Mouse (Mus musculus) embryonic facial prominence, embryonic 13.5 days (tissue): ENCODE data around the gene Tsr1. TPM values are rescaled to one million over a fixed set of nuclear protein-coding genes. Genes with fewer than 3 reads are reported as not detected.

Source experiments
- ATAC-seq: fragments of 200-750 bp; cut with Nextera tagmentation; 2 replicates; pipeline ENCODE4 v1.8.0; 2017; ENCODE audit warnings: low read depth; ENCODE audit not compliant: insufficient number of reproducible peaks, insufficient read depth, low FRiP score, low TSS enrichment
- H3K27ac ChIP-seq: fragments of 300-500 bp; sonication (generic); 2 replicates; pipeline ENCODE4 v1.5.1; 2015; ENCODE audit warnings: moderate library complexity, mild to moderate bottlenecking, inconsistent platforms
- H3K27me3 ChIP-seq: fragments of 300-500 bp; sonication (generic); 2 replicates; pipeline ENCODE4 v1.6.1; 2015; ENCODE audit warnings: mild to moderate bottlenecking, inconsistent platforms
- H3K36me3 ChIP-seq: fragments of 300-500 bp; sonication (generic); 2 replicates; pipeline ENCODE4 v1.6.1; 2015; ENCODE audit warnings: mild to moderate bottlenecking, inconsistent platforms
- H3K4me1 ChIP-seq: fragments of 300-500 bp; sonication (generic); 2 replicates; pipeline ENCODE4 v1.6.1; 2015; ENCODE audit warnings: inconsistent platforms
- H3K4me2 ChIP-seq: fragments of 300-500 bp; sonication (generic); 2 replicates; pipeline ENCODE4 v1.6.1; 2015; ENCODE audit warnings: moderate library complexity, mild to moderate bottlenecking, inconsistent platforms
- H3K4me3 ChIP-seq: fragments of 300-500 bp; sonication (generic); 2 replicates; pipeline ENCODE4 v1.5.1; 2015; ENCODE audit warnings: mild to moderate bottlenecking, inconsistent platforms
- H3K9ac ChIP-seq: fragments of 300-500 bp; sonication (generic); 2 replicates; pipeline ENCODE4 v1.6.1; 2015; ENCODE audit warnings: mild to moderate bottlenecking, inconsistent platforms
- H3K9me3 ChIP-seq: fragments of 300-500 bp; sonication (generic); 2 replicates; pipeline ENCODE4 v1.6.1; 2016; ENCODE audit warnings: inconsistent platforms
- WGBS: fragments of 180-500 bp; shearing (Covaris S2); methylation state at CpG from one replicate; pipeline ENCODE4 v1.1.7; 2015; ENCODE audit warnings: mixed read lengths; 5-methylcytosine and 5-hydroxymethylcytosine counted together
- polyA plus RNA-seq: library from polyadenylated mRNA; unstranded; fragments of >200 nt; fragmentation: Nextera tagmentation; extraction: Ambion mirVana; gene quantifications from 2 replicates; pipeline ENCODE4 v1.2.1, GENCODE M21; 2015

Tsr1 gene
- polyA plus RNA-seq, 1 experiment from 2014 or later: 42.4 TPM

DNA sequence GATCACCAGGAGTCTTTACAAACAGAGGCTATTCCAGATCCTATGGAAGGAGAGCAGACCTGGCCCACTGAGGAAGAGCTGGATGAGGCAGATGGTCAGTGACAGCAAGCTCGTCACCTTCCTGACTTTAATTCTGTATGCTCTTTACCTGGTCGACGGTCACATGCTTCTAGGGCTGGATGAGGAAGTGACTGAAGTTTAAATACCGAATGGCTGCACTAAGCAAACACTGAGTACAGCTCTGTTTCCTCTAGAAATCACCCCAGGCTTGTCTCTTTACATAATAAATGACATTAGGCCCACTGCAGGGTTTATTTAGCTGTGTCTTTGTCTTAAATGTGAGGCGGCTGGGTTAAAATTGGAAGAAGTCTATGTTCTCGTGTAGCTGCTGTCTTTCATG lies 3.7 kb downstream of the Tsr1 start:
- H3K27me3 ChIP-seq: no peaks in the 10 kb centered on the region
- no peak overlapping the region for H3K27ac ChIP-seq
- no peaks in the 10 kb centered on the region for H3K9me3 ChIP-seq
- WGBS: 92% methylated on average over 6 of the region's 6 CpGs
- ATAC-seq: no peak
- peaks cover 72% of the 10 kb centered on the region for H3K36me3 ChIP-seq
- peaks cover 16% of the 10 kb centered on the region for H3K4me1 ChIP-seq
- H3K4me3 ChIP-seq: no peak overlapping the region
- H3K4me2 ChIP-seq: no peak overlapping the region
- no peak overlapping the region for H3K9ac ChIP-seq

DNA sequence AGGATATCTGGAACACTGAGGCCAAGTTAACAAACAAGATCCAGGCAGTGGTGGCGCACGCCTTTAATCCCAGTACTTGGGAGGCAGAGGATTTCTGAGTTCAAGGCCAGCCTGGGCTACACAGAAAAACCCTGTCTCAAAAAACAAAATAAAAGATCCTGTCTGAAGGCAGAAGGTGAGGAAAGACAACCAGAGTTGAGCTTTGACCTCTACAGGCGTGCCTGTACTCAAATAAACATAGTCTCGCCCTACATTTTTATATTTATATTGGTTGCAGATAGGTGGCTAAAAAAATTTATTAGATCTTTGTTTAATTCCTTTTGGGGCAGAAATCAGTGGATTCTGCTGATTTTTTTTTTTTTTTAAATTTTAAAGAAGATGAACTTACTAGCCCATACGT lies 4.5 kb downstream of the Tsr1 start:
- 93% methylated on average over 5 of the region's 5 CpGs for WGBS
- no peak overlapping the region for H3K9ac ChIP-seq
- no peak overlapping the region for H3K4me2 ChIP-seq
- no peaks in the 10 kb centered on the region for H3K9me3 ChIP-seq
- no peak overlapping the region for H3K4me3 ChIP-seq
- peaks cover 16% of the 10 kb centered on the region for H3K4me1 ChIP-seq
- H3K36me3 ChIP-seq: peaks cover 81% of the 10 kb centered on the region
- no peaks in the 10 kb centered on the region for H3K27me3 ChIP-seq
- ATAC-seq: no peak
- no peak overlapping the region for H3K27ac ChIP-seq

DNA sequence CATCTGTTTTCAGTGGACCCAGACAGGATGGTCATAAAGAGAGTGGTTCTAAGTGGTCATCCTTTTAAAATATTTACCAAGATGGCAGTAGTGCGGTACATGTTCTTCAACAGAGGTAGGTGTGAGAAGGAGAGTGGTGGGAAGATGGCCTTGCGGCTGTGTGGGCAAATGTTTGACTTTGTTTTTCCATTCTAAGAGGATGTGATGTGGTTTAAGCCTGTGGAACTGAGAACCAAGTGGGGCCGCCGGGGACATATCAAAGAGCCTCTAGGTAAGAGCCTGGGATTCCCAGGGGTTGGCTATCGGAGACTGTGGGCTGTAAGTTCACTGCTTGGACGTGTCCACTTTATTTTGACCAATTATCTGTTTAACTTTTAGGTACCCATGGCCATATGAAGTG lies 10.0 kb downstream of the Tsr1 start:
- no peak overlapping the region for H3K4me2 ChIP-seq
- H3K4me1 ChIP-seq: no peaks in the 10 kb centered on the region
- H3K27me3 ChIP-seq: no peaks in the 10 kb centered on the region
- 93% methylated on average over 6 of the region's 6 CpGs for WGBS
- H3K36me3 ChIP-seq: peaks cover 73% of the 10 kb centered on the region
- no peak overlapping the region for H3K4me3 ChIP-seq
- no peak for ATAC-seq
- H3K9ac ChIP-seq: no peak overlapping the region
- no peak overlapping the region for H3K27ac ChIP-seq
- no peaks in the 10 kb centered on the region for H3K9me3 ChIP-seq

DNA sequence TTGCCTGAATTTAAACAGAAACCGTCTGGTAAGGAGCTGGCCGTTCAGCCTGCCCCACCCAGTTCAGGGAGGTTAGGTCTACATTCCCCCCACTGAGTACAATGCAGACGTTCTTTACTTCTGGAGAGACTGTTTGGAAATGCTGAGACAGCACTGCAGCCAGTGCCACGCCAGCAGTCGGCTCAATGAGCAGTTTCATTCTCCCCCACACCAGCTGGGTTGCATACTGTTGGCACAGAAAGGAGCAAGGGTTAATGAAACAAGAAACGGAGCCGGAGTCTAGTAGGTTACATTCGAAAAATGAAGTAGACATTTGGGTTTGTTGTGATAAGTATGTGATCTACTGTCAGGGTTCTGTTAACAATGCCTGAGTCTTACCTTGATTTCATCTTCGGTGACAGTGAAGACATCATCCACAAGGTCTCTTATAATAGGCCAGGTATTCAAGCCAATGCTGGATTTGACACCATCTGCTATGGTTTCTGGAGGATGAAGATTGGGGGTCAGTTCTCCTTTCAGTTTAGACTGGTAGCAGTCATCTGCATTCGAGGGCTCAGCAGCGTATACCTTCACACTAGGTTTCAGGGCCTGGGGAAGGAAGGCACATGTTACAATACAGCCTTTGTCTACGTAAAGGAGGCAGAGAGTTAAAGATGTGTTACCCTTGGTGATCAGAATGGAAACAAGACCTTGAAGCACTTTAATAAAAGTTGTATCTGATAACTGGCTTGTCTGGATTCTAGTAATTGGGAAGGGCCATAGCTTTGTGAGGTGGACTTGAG lies 10.9 kb downstream of the Tsr1 start:
- no peaks in the 10 kb centered on the region for H3K4me1 ChIP-seq
- no peak for ATAC-seq
- H3K36me3 ChIP-seq: peaks cover 63% of the 10 kb centered on the region
- no peak overlapping the region for H3K4me2 ChIP-seq
- H3K27me3 ChIP-seq: no peaks in the 10 kb centered on the region
- H3K27ac ChIP-seq: no peak overlapping the region
- WGBS: 82% methylated on average over 12 of the region's 12 CpGs
- no peak overlapping the region for H3K9ac ChIP-seq
- H3K4me3 ChIP-seq: no peak overlapping the region
- no peaks in the 10 kb centered on the region for H3K9me3 ChIP-seq

DNA sequence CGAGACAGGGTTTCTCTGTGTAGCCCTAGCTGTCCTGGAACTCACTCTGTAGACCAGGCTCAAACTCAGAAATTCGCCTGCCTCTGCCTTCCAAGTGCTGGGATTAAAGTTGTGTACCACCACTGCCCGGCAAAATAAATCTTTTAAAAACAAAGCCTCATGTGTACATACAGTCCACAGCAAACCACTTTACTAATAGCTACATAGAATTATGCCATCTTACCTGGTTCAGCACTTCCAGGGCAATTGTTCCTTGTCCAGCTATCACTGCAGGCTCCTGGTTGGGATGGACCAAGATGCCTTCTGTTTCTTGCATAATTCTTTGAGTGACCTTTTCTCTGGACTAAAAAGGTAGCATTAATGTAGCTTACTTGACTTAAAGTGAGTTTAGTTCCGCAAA lies 12.1 kb downstream of the Tsr1 start:
- no peak overlapping the region for H3K9ac ChIP-seq
- peaks cover 51% of the 10 kb centered on the region for H3K36me3 ChIP-seq
- no peak for ATAC-seq
- no peak overlapping the region for H3K4me2 ChIP-seq
- H3K27me3 ChIP-seq: no peaks in the 10 kb centered on the region
- H3K4me3 ChIP-seq: no peak overlapping the region
- no peaks in the 10 kb centered on the region for H3K4me1 ChIP-seq
- WGBS: 89% methylated on average over 4 of the region's 4 CpGs
- no peaks in the 10 kb centered on the region for H3K9me3 ChIP-seq
- no peak overlapping the region for H3K27ac ChIP-seq

DNA sequence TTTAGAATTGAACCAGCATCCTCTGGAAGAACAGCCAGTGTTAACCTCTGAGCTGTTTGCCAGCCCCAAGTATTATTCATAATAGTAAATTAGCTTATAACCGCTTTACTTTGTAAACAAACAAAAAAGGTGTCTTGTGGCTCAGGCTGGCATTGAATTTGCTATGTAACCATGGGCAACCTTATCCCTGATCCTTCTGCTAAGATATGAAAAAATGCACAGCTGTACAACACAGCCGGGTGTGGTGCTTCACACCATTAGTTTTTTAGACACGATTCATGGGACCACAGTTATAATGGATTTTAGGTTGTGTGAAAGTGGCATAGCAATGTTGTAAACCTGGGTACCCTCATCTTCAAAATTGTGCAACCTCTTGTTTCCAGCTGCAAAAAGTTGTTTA lies 14.6 kb downstream of the Tsr1 start:
- H3K9me3 ChIP-seq: no peaks in the 10 kb centered on the region
- H3K4me2 ChIP-seq: no peak overlapping the region
- peaks cover 33% of the 10 kb centered on the region for H3K36me3 ChIP-seq
- H3K27ac ChIP-seq: no peak overlapping the region
- no peak overlapping the region for H3K9ac ChIP-seq
- H3K4me3 ChIP-seq: no peak overlapping the region
- 91% methylated on average over 3 of the region's 3 CpGs for WGBS
- H3K27me3 ChIP-seq: no peaks in the 10 kb centered on the region
- H3K4me1 ChIP-seq: no peaks in the 10 kb centered on the region
- ATAC-seq: no peak

DNA sequence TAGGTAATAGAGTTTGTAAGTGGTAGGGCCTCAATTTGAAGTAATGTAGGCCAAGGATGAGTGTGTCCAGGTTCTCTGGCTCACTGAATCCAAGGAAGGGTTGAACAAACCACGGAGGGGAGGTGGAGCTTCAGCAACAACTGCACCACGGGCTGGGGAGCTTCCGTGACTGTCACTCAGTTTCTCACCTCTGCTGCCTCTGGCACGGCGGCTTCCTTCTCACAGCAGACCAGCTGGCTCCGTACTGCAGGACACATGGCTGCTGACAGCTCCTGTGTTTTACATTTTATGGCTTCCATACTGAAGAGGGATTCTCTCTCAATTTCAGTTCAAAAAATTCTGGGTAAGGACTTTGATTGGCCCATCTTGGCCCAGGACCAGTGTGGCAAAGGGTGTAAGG lies 21.4 kb downstream of the Tsr1 start:
- no peak overlapping the region for H3K27ac ChIP-seq
- ATAC-seq: no peak
- 77% methylated on average over 6 of the region's 6 CpGs for WGBS

DNA sequence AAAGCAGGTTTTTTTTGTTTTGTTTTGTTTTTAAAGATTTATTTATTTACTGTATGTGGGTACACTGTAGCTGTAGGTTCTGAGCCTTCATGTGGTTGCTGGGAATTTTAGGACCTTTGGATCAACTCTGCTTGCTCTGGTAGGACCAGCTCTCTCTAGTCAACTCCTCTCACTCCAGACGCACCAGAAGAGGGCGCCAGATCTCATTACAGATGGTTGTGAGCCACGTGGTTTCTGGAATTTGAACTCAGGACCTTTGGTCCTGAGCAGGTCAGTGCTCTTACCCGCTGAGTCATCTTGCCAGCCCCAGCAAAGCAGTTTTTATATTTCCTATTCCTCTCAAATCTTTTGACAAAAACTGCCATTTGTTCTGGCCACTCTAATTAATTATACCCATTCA lies 26.3 kb downstream of the Tsr1 start:
- H3K4me3 ChIP-seq: peak overlapping the region; percentile 94; the same call in 1 of the 2 replicates
- peaks cover 16% of the 10 kb centered on the region for H3K4me1 ChIP-seq
- 54% methylated on average over 4 of the region's 4 CpGs for WGBS
- peak overlapping the region; percentile 66; the same call in 1 of the 2 replicates for H3K4me2 ChIP-seq
- H3K9me3 ChIP-seq: no peaks in the 10 kb centered on the region
- peaks cover 7% of the 10 kb centered on the region for H3K36me3 ChIP-seq
- no peak for ATAC-seq
- no peak overlapping the region for H3K27ac ChIP-seq
- H3K27me3 ChIP-seq: no peaks in the 10 kb centered on the region
- H3K9ac ChIP-seq: no peak overlapping the region

More for the DNA sequence above, 21.4 kb downstream of the Tsr1 start:
- no peak overlapping the region for H3K4me3 ChIP-seq
- H3K27me3 ChIP-seq: no peaks in the 10 kb centered on the region
- H3K36me3 ChIP-seq: peaks cover 30% of the 10 kb centered on the region
- H3K4me2 ChIP-seq: no peak overlapping the region
- H3K9me3 ChIP-seq: no peaks in the 10 kb centered on the region
- no peak overlapping the region for H3K9ac ChIP-seq
- H3K4me1 ChIP-seq: no peaks in the 10 kb centered on the region

DNA sequence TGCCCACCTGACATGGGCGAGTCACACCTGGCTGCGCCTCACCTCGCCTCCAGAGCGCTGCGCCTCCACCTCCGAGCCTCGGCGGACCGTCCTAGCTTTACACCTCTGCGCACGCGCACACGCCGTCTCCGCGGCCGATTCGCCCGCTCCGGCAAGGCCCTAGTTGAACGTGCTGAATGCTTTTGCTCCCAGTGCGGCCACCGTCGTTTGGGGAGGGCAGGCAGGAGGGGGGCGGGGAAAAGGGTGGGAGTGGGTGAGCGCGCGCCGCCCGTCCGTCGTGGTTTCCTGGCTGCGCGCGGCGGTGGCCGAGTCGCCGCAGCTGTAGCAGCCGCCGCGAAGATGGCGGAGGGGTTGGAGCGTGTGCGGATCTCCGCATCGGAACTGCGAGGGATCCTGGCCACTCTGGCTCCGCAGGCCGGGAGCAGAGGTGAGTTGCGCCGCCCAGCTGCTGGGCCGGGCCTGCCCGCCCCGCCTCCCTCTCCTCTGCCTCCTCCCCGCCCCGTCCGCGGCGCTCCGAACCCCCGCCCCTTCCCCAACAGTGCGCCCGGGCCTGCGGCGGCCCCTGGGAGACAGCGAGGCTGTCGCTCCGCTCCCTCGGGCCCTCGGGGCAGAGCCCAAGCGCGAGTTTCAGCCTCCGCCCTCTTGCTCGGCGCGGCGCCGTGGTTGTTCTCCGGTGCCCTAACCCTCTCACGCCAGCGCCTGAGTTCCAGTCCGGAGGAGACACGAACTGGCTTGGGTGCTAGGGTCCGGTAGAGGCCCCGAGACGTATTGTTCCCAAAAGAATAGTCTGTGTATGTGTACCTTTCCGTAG lies 27.9 kb downstream of the Tsr1 start, which contains the start of the genes Smg6 and Srr:
Gene Smg6, plus strand, starts transcription at position 247 of the 811 bp plus-strand sequence.
Gene Srr, minus strand, starts transcription at position 372 of the 811 bp plus-strand sequence.
- under 1% methylated on average over 83 of the region's 88 CpGs for WGBS
- ATAC-seq: peak; percentile 94
- peak within 1 kb of the TSS; percentile 98 for H3K27ac ChIP-seq

DNA sequence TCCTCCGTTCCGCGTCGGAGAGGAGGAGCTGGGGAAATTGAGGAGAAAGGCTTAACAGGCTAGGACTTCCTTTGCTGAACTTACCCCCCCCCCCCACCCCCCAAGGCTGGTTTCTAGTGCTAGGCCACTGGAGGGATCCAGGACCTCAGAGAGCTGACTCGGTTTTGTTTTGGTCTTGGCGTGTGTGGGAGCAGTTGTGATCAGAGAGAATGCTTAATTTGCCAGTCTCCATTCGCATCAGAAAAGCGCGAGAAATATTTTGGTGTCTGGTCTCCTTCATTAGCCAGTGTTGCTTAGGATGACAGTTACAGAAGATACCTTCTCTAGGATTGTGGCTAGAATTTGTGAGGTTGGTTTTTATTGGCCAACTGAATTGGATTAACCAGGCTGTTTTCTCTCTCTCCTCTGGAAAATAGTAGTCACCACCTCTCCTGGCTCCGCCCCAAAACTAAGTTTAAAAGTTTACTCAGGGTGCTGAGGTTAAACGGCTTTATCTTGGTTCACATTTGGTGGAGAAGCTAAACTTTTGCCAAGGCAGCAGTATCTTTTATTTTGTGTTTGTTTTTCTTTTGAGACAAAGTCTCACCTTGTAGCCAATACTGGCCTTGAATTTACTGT lies 28.6 kb downstream of the Tsr1 start:
- peak; percentile 52 for ATAC-seq
- Histone ChIP-seq H3K9me3 (no peaks in the 10 kb centered on the region), H3K4me2 (peak overlapping the region; percentile 66), H3K36me3 (peaks cover 11% of the 10 kb centered on the region), H3K27ac (peak overlapping the region; percentile 98), H3K4me1 (peaks cover 16% of the 10 kb centered on the region), H3K27me3 (no peaks in the 10 kb centered on the region), H3K4me3 (peak overlapping the region; percentile 94), H3K9ac (peak overlapping the region; percentile 94)
- 7% methylated on average over 11 of the region's 11 CpGs for WGBS

More for the DNA sequence above, 27.9 kb downstream of the Tsr1 start, which contains the start of the genes Smg6 and Srr:
- no peaks in the 10 kb centered on the region for H3K9me3 ChIP-seq
- peaks cover 16% of the 10 kb centered on the region for H3K4me1 ChIP-seq
- peaks cover 9% of the 10 kb centered on the region for H3K36me3 ChIP-seq
- H3K27me3 ChIP-seq: no peaks in the 10 kb centered on the region
- peak within 1 kb of the TSS; percentile 66 for H3K4me2 ChIP-seq
- H3K4me3 ChIP-seq: peak within 1 kb of the TSS; percentile 94
- H3K9ac ChIP-seq: peak within 1 kb of the TSS; percentile 94

DNA sequence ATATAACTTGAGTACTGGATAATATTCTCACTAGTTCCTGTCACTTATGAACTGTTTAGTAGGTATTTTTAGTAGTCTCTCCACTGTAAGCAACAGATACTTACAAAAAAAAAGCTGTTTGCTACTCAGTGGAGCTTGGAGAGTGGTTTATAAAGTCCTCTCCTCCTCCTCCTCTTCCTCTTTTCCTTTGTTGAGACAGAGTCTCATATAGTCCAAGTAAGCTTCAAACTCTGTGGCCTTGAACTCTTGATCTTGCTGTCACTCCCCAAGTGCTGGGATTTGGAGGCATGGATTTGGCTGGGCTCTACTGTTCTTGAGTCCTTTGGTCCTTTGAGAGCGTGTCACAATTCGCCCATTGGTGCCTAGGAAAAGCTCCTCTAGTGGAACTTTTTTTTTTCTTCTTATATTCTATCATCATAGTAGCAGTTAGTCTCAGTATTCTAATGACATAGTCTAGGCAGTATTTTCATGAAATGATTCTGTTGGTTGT lies 29.4 kb downstream of the Tsr1 start:
- peaks cover 11% of the 10 kb centered on the region for H3K36me3 ChIP-seq
- H3K9me3 ChIP-seq: no peaks in the 10 kb centered on the region
- H3K4me3 ChIP-seq: 0 out of 2 replicates have a peak overlapping the region, but pooled peaks have one; percentile 94
- peaks cover 16% of the 10 kb centered on the region for H3K4me1 ChIP-seq
- H3K27ac ChIP-seq: no peak overlapping the region
- ATAC-seq: no peak
- H3K27me3 ChIP-seq: no peaks in the 10 kb centered on the region
- 93% methylated on average over 2 of the region's 2 CpGs for whole genome bisulfite sequencing
- H3K9ac ChIP-seq: no peak overlapping the region
- H3K4me2 ChIP-seq: peak overlapping the region; percentile 66
